Mouse (Mus musculus) limb, embryonic 13.5 days (tissue): ENCODE measurements around the gene Cpne4. TPM values are rescaled to one million over a fixed set of nuclear protein-coding genes. Genes with fewer than 3 reads are reported as not detected.

Experiments
- ATAC-seq: fragments of 200-750 bp; cut with Nextera tagmentation; 2 replicates; pipeline ENCODE4 v1.8.0; 2017; ENCODE audit warnings: low read depth, moderate number of reproducible peaks, moderate TSS enrichment; ENCODE audit not compliant: low FRiP score
- H3K27ac ChIP-seq: fragments of 300-500 bp; sonication (generic); 2 replicates; pipeline ENCODE4 v1.5.1; 2015; ENCODE audit warnings: inconsistent platforms, mild to moderate bottlenecking, moderate library complexity
- H3K27me3 ChIP-seq: fragments of 300-500 bp; sonication (generic); 2 replicates; pipeline ENCODE4 v1.6.1; 2015; ENCODE audit warnings: mild to moderate bottlenecking, inconsistent platforms
- H3K36me3 ChIP-seq: fragments of 300-500 bp; sonication (generic); 2 replicates; pipeline ENCODE4 v1.6.1; 2015; ENCODE audit warnings: inconsistent platforms, mild to moderate bottlenecking, moderate library complexity
- H3K4me1 ChIP-seq: fragments of 300-500 bp; sonication (generic); 2 replicates; pipeline ENCODE4 v1.6.1; 2015; ENCODE audit warnings: inconsistent platforms
- H3K4me2 ChIP-seq: fragments of 300-500 bp; sonication (generic); replicated peaks from 2 replicates; pipeline ENCODE4 v1.6.1; 2015; ENCODE audit warnings: inconsistent platforms, mild to moderate bottlenecking, moderate library complexity
- H3K4me3 ChIP-seq: fragments of 300-500 bp; sonication (generic); 2 replicates; pipeline ENCODE4 v1.5.1; 2015; ENCODE audit warnings: moderate library complexity, mild to moderate bottlenecking, inconsistent platforms
- H3K9ac ChIP-seq: fragments of 300-500 bp; sonication (generic); 2 replicates; pipeline ENCODE4 v1.6.1; 2015; ENCODE audit warnings: mild to moderate bottlenecking, inconsistent platforms
- H3K9me3 ChIP-seq: fragments of 300-500 bp; sonication (generic); 2 replicates; pipeline ENCODE4 v1.6.1; 2016; ENCODE audit warnings: inconsistent platforms
- whole genome bisulfite sequencing: fragments of 180-500 bp; shearing (Covaris S2); methylation state at CpG from one replicate; pipeline ENCODE4 v1.1.7; 2015; 5-methylcytosine and 5-hydroxymethylcytosine counted together
- polyA plus RNA-seq: library from polyadenylated mRNA; unstranded; fragments of >200 nt; fragmentation: Nextera tagmentation; extraction: Ambion mirVana; gene quantifications from 2 replicates; pipeline ENCODE4 v1.2.1, GENCODE M21; 2015

The Cpne4 gene
- polyA plus RNA-seq, 1 experiment from 2014 or later, result 0.78 TPM

GRCm38 (mm10) chr9:104710831-104711230 is 163.7 kb downstream of the Cpne4 start:
- no peak overlapping the region for H3K9ac ChIP-seq
- H3K9me3 ChIP-seq, result no peaks in the 10 kb centered on the region
- H3K4me2 ChIP-seq, result no peak overlapping the region
- no peak overlapping the region for H3K4me3 ChIP-seq
- H3K27ac ChIP-seq, result no peak overlapping the region
- no peaks in the 10 kb centered on the region for H3K27me3 ChIP-seq
- H3K36me3 ChIP-seq, result no peaks in the 10 kb centered on the region
- WGBS, result 88% methylated on average over 5 of the region's 5 CpGs
- ATAC-seq, result no peak
- H3K4me1 ChIP-seq, result no peaks in the 10 kb centered on the region

DNA sequence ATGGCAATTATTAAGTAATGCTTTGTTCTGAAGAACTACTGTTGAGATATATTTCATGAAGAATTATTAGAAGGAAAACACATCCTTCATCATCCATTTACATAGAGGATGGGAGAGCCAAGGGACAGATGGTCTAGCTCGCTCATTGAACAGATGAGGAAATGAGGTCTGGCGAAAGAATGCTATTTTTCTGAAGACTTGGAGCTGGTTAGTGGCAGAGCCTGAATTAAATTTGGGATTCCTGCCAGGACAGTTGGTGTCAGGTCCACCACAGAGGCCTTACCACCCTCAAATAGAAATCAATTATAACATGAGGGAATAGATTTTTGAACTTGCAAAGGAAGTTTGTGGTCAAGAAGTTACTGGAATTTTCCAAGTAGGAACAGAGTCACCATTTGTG is 178.2 kb downstream of the Cpne4 start:
- no peaks in the 10 kb centered on the region for H3K27me3 ChIP-seq
- no peak overlapping the region for H3K27ac ChIP-seq
- H3K4me2 ChIP-seq, result no peak overlapping the region
- no peaks in the 10 kb centered on the region for H3K36me3 ChIP-seq
- no peaks in the 10 kb centered on the region; the same call in 1 of the 2 replicates for H3K9me3 ChIP-seq
- no peak overlapping the region for H3K4me3 ChIP-seq
- ATAC-seq, result no peak
- H3K4me1 ChIP-seq, result no peaks in the 10 kb centered on the region
- H3K9ac ChIP-seq, result no peak overlapping the region
- WGBS, result 94% methylated on average over 2 of the region's 2 CpGs

DNA sequence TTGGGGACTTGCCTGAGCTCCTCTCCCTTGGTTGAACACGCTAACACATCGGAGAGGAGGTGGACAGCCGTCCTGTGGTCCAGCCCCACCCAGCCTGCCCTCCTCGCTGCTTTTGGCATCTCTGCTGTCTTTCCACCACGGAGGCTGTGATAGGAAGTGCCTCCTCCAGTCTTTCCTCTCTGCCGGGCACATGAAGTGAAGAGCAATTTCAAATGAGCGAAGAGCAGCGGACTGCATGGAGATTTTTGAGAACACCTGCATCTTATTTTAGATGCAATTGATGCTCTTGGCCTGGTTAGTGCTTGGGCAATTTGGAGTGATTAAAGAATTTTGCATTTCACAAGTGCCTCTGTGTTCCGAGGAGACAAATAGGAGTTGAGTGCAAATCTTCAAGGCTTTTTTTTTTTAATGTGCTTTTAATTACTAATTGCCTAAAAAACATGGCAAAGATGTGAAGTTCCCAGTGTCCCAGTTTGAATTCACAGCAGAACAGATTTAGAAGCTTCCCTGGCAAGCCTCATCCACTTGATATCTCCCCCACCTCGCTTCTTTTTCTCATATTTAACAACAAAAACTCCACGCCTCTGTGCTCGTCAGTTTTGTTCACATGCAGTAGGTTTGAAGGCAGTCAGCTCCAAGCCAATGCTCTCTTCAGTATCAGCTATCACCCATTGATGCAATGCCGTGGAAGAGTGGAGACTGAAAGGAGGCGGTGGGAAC is 195.7 kb downstream of the Cpne4 start:
- Histone ChIP-seq H3K4me1 (no peaks in the 10 kb centered on the region), H3K4me2 (no peak overlapping the region), H3K27ac (no peak overlapping the region), H3K4me3 (no peak overlapping the region), H3K27me3 (no peaks in the 10 kb centered on the region), H3K9me3 (no peaks in the 10 kb centered on the region), H3K36me3 (no peaks in the 10 kb centered on the region), H3K9ac (no peak overlapping the region)
- no peak for ATAC-seq
- WGBS, result 79% methylated on average over 14 of the region's 14 CpGs

- no peak for ATAC-seq
- no peak overlapping the region for H3K4me2 ChIP-seq
Observed at GRCm38 (mm10) chr9:104755519-104755918, 208.4 kb downstream of the Cpne4 start.

GRCm38 (mm10) chr9:104760031-104760430 is 212.9 kb downstream of the Cpne4 start:
- ATAC-seq, result no peak
- no peak overlapping the region for H3K4me3 ChIP-seq
- H3K9me3 ChIP-seq, result no peaks in the 10 kb centered on the region
- no peak overlapping the region for H3K27ac ChIP-seq
- no peaks in the 10 kb centered on the region for H3K36me3 ChIP-seq
- WGBS, result 95% methylated on average over 7 of the region's 7 CpGs
- H3K27me3 ChIP-seq, result no peaks in the 10 kb centered on the region
- no peak overlapping the region for H3K4me2 ChIP-seq
- H3K4me1 ChIP-seq, result no peaks in the 10 kb centered on the region
- H3K9ac ChIP-seq, result no peak overlapping the region

More at GRCm38 (mm10) chr9:104755519-104755918, 208.4 kb downstream of the Cpne4 start:
- WGBS, result 88% methylated on average over 14 of the region's 14 CpGs
- H3K27ac ChIP-seq, result no peak overlapping the region
- no peak overlapping the region for H3K4me3 ChIP-seq
- no peaks in the 10 kb centered on the region for H3K9me3 ChIP-seq
- no peaks in the 10 kb centered on the region for H3K4me1 ChIP-seq
- no peak overlapping the region for H3K9ac ChIP-seq
- H3K27me3 ChIP-seq, result no peaks in the 10 kb centered on the region
- H3K36me3 ChIP-seq, result no peaks in the 10 kb centered on the region

DNA sequence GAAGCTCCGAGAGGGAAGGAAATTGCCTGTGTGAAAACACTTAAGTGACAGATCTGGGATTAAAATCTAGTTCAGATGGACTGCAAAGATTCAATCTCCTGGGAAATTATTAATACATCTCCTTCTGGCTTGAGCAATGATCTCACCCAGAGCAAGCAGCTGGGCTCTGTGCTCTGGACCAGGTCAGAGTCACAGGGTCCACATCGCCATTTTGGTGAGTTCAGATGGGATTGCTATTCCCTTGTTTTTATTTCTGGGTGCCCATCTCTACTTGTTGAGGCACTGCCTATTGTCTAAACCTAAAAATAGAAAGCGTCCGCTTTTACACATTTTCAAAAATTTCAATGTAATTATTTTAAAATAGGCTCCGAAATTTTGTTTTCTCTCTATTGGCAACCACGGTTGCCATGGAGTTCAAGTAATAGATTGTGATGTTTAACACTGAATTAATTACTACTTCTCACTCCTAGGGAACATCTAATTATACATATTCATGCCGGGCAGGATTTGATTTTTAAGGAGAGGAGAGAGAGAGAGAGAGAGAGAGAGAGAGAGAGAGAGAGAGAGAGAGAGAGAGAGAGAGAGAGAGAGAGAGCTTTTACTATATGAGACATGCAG is 229.2 kb downstream of the Cpne4 start:
- ATAC-seq, result no peak
- no peaks in the 10 kb centered on the region for H3K27me3 ChIP-seq

GRCm38 (mm10) chr9:104777135-104777534 is 230.0 kb downstream of the Cpne4 start:
- no peaks in the 10 kb centered on the region for H3K36me3 ChIP-seq
- no peaks in the 10 kb centered on the region for H3K9me3 ChIP-seq
- no peaks in the 10 kb centered on the region for H3K4me1 ChIP-seq
- H3K4me3 ChIP-seq, result no peak overlapping the region
- no peak overlapping the region for H3K9ac ChIP-seq
- no peak for ATAC-seq
- no peak overlapping the region for H3K27ac ChIP-seq
- H3K27me3 ChIP-seq, result no peaks in the 10 kb centered on the region
- no peak overlapping the region for H3K4me2 ChIP-seq
- 69% methylated on average over 3 of the region's 3 CpGs for WGBS

More for the DNA sequence above, 229.2 kb downstream of the Cpne4 start:
- Histone ChIP-seq H3K9ac (no peak overlapping the region), H3K4me2 (no peak overlapping the region), H3K4me3 (no peak overlapping the region), H3K36me3 (no peaks in the 10 kb centered on the region), H3K9me3 (no peaks in the 10 kb centered on the region), H3K27ac (no peak overlapping the region), H3K4me1 (no peaks in the 10 kb centered on the region)
- 82% methylated on average over 7 of the region's 7 CpGs for WGBS

DNA sequence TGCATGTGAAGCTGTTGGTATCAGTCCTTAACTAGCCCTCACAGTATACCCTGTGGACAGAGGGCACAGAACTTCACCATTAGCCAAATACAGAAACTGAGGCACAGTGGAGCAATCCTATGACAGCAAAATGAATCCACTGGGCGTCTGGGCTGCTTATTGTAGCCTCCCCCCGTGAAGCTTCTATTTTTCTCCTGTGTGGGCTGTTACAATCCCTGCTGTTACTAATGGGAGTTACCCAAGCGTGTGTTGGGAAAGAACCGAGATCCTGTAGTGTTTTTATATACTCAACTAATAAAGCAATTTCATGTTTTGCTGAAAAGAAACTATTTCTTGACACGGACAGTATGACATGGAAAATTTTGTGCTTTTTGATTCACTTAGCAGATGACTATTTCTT is 230.7 kb downstream of the Cpne4 start:
- Histone ChIP-seq H3K4me3 (no peak overlapping the region), H3K27ac (no peak overlapping the region), H3K27me3 (no peaks in the 10 kb centered on the region), H3K36me3 (no peaks in the 10 kb centered on the region), H3K9me3 (no peaks in the 10 kb centered on the region), H3K9ac (no peak overlapping the region), H3K4me2 (no peak overlapping the region), H3K4me1 (no peaks in the 10 kb centered on the region)
- no peak for ATAC-seq
- 76% methylated on average over 5 of the region's 5 CpGs for WGBS

DNA sequence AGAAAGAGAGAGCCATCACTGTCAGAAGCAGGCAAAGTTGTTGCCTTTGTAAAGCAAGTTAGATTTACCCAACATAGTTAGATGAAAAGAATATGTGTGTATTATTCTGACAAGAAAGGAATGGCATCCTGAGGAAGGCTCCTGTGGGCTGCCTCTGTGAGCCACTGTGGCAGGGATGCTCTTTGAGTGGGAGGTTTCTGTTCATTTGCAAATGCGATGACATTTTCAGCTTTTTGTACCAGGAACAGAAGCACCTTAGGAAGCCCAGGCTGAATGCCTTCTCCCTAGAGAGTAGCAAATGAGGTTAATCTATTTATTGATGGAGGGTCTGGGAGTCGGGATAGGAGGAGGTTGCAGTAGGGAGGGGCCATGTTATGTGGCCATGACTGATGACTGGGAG is 249.5 kb downstream of the Cpne4 start:
- no peaks in the 10 kb centered on the region for H3K4me1 ChIP-seq
- H3K4me2 ChIP-seq, result no peak overlapping the region
- no peak overlapping the region for H3K9ac ChIP-seq
- no peaks in the 10 kb centered on the region for H3K27me3 ChIP-seq
- H3K9me3 ChIP-seq, result no peaks in the 10 kb centered on the region
- no peaks in the 10 kb centered on the region for H3K36me3 ChIP-seq
- ATAC-seq, result no peak
- no peak overlapping the region for H3K4me3 ChIP-seq
- H3K27ac ChIP-seq, result no peak overlapping the region
- 29% methylated on average over 2 of the region's 2 CpGs for WGBS

DNA sequence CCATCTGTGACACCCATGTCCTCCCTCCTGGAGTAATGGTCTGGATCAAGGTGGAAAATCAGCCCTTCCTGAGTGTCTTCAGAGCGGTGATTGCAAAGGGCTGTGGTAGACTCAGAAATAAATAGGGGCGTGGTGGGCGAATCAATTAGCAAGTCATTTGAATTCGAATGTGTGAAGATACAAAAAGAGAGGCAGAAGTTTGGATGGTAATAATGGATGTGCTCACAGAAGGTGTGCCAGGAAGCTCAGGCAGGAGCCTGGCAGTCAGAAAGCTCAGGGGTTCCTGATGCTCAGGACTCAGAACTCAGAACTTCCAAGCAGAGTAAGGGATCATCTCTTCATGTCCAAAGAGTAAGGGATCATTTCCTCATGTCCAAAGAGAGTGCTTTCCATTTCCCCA is 257.7 kb downstream of the Cpne4 start:
- no peaks in the 10 kb centered on the region for H3K9me3 ChIP-seq
- no peaks in the 10 kb centered on the region for H3K4me1 ChIP-seq
- H3K4me3 ChIP-seq, result no peak overlapping the region
- no peak overlapping the region for H3K9ac ChIP-seq
- H3K27ac ChIP-seq, result no peak overlapping the region
- WGBS, result 72% methylated on average over 4 of the region's 4 CpGs
- no peaks in the 10 kb centered on the region for H3K36me3 ChIP-seq
- H3K27me3 ChIP-seq, result no peaks in the 10 kb centered on the region
- no peak for ATAC-seq
- H3K4me2 ChIP-seq, result no peak overlapping the region

DNA sequence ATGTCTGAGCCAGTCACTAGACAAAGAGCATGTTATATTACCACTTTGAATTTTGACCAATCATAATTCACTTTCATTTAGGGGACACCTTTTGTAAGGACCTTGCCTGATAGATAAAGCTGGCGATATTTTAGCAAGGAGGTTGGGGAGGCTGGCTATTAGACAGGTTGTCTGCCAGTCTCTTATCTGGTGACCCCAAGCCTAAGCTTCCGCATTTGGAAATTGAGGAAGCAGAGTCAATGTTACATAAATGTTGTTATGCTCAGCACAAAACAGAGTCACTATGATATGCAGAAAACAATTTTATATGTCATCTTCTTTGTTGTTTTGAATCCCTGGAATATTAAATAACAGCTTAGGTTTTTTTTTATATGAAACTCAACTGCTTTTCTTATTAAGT is 267.6 kb downstream of the Cpne4 start:
- no peak for ATAC-seq

DNA sequence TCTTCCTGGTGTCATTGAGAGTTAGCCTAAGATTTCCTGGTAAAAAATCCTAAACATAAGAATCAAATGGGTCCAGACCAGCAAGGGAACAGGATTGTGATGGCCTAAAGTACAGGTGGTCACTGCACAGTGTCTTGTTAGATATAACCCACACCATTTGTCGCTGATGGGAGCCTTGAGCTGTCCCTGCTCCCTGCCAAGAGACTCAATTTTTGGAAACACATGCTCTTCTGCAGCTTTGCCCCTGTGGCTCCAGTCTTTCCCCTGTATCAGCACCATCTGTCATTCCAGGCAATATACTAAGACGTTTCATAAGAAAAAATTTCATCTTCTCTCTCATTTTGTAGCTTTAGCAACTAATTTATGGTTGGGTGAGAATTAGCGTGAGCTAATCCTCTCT is 281.6 kb downstream of the Cpne4 start:
- 66% methylated on average over 3 of the region's 3 CpGs for WGBS
- H3K9me3 ChIP-seq, result no peaks in the 10 kb centered on the region
- no peak overlapping the region for H3K9ac ChIP-seq
- no peaks in the 10 kb centered on the region for H3K36me3 ChIP-seq
- H3K4me1 ChIP-seq, result no peaks in the 10 kb centered on the region
- H3K4me2 ChIP-seq, result no peak overlapping the region
- no peak overlapping the region for H3K27ac ChIP-seq
- H3K27me3 ChIP-seq, result no peaks in the 10 kb centered on the region
- no peak overlapping the region for H3K4me3 ChIP-seq
- no peak for ATAC-seq

More for the DNA sequence above, 267.6 kb downstream of the Cpne4 start:
- H3K9me3 ChIP-seq, result no peaks in the 10 kb centered on the region
- 85% methylated on average over 2 of the region's 2 CpGs for WGBS
- H3K27ac ChIP-seq, result no peak overlapping the region
- no peaks in the 10 kb centered on the region for H3K27me3 ChIP-seq
- no peaks in the 10 kb centered on the region for H3K36me3 ChIP-seq
- H3K9ac ChIP-seq, result no peak overlapping the region
- no peaks in the 10 kb centered on the region for H3K4me1 ChIP-seq
- H3K4me3 ChIP-seq, result no peak overlapping the region
- no peak overlapping the region for H3K4me2 ChIP-seq
